Mouse (Mus musculus) c-Kit-positive CD71-positive TER-119-positive erythroid progenitor cells, embryonic 14.5 days (primary cell): ENCODE results near the gene Tril.

Source experiments
- DNase-seq: peaks from one replicate; pipeline ENCODE4 v3.0.0-alpha.2; 2013; ENCODE audit warnings: low spot score

Tril gene

DNA sequence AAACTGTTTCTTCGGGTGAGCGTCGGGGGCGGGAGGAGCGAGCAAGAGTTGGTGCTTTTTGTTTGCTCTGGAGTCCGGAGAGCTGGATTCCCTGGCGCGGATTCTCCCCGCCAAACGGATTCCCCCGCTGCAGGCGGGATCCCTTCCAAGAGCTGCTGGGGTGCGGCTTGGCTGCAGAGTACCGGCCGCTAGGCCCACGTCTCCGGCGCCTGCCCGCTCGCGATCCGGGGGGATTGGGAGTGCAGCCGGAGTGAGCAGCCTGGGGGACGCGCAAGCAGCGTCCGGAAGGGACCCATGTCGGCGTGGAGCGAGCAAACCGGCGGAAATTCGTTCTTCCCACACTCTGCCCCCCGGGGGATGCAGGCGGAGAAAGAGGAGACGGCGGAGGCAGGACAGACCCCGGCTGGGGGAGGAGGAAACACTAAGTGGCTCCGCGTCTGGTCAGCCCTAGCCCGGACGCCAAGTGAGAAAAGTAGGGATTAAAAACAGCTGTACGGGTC, at the start of gene Tril:
TSS of gene Tril (minus strand) at position 345 of the 500 bp plus-strand sequence.
- no peak for DNase-seq

GRCm38 (mm10) chr6:53863011-53863410, 42.4 kb upstream of the Tril start:
- no peak for DNase-seq

GRCm38 (mm10) chr6:53859106-53859505, 38.5 kb upstream of the Tril start:
- DNase-seq: no peak

DNA sequence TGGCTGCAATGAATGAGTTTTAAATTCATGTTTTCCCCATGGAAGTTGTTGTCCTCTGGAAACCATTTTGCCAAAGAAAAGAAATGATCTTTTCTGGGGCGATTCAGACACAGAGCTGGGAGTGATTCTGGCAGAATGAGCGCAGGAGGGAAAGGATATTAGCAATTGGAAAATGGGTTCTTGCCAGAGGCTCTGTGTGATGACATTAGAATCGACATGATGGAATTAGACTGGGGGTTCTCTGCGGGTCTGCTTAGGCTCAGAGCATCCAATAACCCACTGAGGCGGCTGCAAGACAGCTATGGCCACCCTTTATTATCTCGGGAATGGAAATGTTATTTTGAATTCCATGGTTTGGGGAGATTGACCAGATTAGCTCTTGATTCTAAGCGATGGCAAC, 37.2 kb upstream of the Tril start:
- DNase-seq: no peak

DNA sequence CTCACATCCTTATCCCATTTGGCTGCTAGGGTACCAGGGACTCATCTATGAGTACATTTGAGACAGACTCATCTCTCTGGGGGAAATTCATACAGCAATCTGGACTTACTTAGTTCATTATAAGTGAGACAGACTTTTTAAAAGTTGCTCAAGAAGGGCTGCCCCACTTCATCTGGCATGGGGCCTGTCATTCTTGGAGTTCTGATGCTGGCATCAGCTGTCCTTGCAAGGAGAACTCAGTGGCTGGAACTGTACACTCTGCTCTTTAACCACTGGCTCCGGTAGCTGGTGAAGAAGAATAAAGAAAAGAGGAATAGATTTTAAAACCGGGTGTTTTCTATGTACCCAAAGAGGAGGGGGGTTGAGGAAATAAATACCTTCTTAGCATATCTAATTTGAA, 36.1 kb upstream of the Tril start:
- DNase-seq: no peak

DNA sequence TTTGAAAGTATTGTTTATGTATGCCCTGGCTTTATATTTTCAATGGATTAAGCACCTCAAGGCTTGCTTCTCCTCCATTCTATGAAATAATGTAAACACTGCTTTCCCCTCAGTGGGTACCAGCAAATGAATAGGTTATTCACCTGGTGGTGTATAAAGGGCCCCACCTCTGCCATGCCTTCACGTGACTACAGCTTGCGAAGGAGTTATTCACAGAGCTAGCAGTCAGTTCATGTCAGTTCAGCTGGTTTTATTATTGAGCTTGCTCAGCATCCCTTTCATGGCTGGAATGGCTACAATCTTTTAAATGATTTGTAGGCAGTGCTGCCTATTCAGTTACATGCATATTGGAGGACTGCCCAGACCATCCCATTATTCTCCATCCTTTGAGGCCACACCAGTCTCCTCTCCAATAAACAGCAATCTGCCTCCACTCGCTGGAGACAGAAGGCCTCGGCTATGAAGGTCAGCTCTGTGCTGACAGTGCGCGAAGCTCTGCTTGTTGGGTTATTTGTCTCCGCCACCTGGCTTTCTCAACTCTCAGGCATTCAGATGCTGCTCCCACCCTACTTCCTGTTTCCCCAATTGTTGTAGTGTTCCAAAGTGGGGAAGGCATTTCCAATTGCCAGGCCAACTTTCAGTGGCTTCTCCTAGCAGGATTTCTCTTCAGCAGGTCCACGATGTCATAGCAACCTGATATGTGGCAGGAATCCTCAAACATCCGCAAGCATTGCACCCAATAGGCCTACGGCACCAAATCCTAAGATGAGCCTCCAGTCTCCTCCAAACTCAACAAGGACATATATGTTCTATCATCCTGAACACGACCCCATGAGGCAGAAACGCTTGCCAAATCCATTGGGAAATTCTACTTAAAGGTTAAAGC, 34.6 kb upstream of the Tril start:
- DNase-seq: no peak

- DNase-seq: no peak
These were observed 33.6 kb upstream of the Tril start for GRCm38 (mm10) chr6:53854226-53854625.

DNA sequence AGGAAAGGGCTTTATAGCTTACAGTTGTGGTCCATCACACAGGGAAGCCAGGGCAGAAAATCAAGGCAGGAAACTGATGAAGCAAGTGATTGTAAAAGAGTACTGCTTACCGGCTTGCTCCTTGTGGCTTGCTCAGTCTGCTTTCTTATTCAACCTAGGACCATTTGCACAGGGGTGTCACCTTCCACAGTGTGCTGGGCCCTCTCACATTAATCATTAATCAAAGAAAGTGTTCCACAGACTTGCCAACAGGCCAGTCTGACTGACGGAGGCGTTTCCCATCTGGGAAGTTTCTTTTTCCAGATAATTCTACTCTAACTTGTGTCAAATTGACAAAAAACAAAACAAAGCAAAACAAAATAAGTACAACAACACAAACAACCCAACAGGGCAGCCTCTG, 32.9 kb upstream of the Tril start:
- no peak for DNase-seq

DNA sequence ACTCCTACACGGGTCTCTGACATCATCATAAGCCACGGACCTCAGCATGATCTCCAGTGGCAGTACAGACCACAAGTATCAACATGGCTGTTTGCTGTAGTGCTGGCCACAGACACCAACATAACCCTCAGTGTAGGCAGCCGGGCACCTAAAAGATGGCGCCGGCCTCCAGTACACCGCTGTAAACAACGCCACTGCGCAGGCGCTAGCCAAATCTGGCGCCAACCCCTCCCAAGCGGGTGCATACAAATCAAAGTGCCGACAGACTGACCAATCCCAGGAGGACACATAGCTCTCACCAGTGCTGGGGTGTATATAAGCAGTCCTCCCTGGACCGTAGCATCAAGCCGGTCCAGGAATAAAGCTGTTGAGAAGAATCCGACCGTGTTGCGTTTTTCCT, 24.0 kb upstream of the Tril start:
- no peak for DNase-seq

DNA sequence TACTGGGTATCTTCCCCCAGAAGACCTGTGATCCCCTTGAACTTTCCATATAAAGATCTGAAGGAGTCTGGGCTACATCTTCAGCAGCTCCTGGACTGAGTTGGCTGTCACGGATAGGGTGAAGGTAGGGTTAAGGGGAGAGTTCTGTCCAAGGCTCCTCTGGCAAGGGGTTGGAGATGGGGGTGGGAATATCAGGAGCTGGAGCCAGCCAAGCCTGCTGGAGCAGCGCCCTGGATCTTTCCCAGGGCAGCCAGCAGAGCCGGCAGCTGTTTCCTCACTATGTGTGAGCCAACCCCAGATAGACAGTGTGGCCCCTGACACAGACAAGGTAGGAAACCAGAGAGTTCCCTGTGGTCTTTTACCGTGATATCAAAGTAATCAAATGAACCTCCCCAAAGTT, 4.6 kb upstream of the Tril start:
- DNase-seq: no peak

GRCm38 (mm10) chr6:53821041-53821501, 441 bp upstream of the Tril start:
- no peak for DNase-seq

GRCm38 (mm10) chr6:53819761-53820485, 707 bp downstream of the Tril start:
- no peak for DNase-seq

DNA sequence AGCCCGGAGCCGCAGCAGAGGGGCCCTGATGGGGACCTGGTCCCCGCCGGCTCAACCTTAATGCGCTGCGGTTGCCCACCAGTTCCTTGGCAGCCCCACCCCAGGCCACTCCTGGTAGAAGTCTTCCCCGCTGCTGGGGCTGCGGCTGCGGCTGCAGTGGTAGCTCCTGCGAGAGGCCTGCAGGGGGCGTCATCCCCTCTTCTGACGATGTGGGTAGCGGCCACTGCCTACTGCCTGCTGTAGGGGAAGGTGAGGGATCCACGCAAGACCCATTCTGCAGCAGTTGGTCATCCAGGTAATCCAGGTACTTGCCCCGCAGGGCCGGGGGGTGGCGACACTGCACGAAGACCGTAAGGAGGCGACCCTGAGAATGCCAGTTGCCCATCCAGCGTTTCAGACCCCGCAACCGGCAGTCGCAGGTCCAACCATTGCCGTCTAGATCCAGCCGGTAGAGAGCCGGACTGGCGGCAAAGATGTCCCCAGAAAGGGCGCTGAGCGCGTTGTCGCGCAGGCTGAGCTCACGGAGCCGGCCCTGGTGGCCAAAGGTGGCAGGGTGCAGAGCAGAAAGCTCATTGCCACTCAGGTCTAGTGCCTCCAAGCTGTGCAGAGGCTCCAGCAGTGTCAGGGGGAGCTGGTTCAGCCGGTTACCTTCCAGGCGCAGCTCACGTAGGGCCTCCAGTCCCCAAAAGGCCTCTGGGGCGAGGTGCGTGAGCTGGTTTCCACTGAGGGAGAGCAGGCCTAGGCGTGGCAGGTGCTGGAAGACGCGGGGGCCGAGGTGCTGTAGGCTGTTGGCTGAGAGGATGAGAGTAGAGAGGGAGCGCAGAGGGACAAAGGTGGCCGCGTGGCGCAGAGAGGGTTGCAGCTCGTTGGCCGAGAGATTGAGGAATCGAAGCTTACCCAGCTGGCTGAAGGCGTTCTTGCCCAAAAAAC, 1.6 kb downstream of the Tril start:
- DNase-seq: no peak

- DNase-seq: no peak
These were observed 2.3 kb downstream of the Tril start for GRCm38 (mm10) chr6:53818264-53818731.

- DNase-seq: no peak
These were observed 2.9 kb downstream of the Tril start for GRCm38 (mm10) chr6:53817763-53818174.

DNA sequence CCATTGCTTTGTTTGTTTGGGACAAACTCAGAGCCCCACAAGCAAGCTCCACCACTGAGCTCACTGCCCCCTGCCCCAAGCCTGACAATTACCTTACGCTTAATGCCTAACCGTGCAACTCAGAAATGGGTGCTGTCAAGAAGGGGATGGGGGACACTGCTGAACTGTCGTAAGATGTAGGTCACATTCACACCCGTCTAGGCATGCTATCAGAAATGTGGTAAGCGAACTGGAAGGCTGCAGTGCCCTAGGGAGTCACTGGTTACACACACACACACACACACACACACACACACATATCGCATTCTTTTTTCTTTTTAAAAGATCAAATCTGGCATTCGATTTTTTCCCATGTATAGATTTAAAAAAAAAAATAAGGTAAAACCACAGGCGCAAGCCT, 4.0 kb downstream of the Tril start:
- no peak for DNase-seq

- DNase-seq: no peak
These were observed 4.9 kb downstream of the Tril start for GRCm38 (mm10) chr6:53815691-53816090.

GRCm38 (mm10) chr6:53814214-53814613, 6.4 kb downstream of the Tril start:
- DNase-seq: no peak

- DNase-seq: no peak
These were observed 8.4 kb downstream of the Tril start for GRCm38 (mm10) chr6:53812242-53812641.

GRCm38 (mm10) chr6:53808801-53809200, 11.8 kb downstream of the Tril start:
- no peak for DNase-seq

GRCm38 (mm10) chr6:53807185-53807584, 13.4 kb downstream of the Tril start:
- DNase-seq: no peak

DNA sequence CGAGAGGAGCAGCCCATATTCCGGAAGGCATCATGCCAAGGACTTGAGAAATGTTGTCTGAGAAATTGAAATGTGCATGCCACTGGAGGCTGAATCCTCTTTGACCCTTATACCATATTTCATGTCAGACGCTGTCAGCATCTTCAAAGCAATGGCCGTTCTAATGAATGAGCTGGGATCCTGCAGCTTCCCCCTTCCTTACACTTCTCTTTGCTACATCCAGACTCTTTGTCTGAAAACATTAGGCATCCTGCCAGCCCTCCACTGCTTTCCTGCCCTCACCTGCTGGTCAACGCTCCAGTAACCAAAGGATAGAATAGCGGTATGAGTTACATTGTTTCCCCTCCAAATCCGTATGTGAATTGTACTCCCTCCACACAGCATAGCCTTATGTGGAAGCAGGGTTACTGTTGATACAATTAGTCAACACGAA, 14.0 kb downstream of the Tril start:
- DNase-seq: no peak
